Mouse (Mus musculus) CD4-positive, CD25-positive, alpha-beta regulatory T cell, adult 4 months (primary cell): ENCODE measurements at regions not wholly inside any gene's neighbourhood (a gene's known extent, or its start where the extent isn't known, plus 50 kb on each side); places are given as distances from the start of the nearest gene placed in this dataset.

Source experiments
- ATAC-seq: one replicate; pipeline ENCODE4 v1.8.0; 2017

- ATAC-seq = no peak
Observed at GRCm38 (mm10) chr3:149311576-149311975, 321.2 kb upstream of the Adgrl2 start.

- ATAC-seq = no peak
Observed at GRCm38 (mm10) chr3:149306709-149307108, 316.4 kb upstream of the Adgrl2 start.

- no peak for ATAC-seq
Observed at GRCm38 (mm10) chr3:149306291-149306690, 315.9 kb upstream of the Adgrl2 start.

- peak; percentile 79 for ATAC-seq
Observed at GRCm38 (mm10) chr3:149305440-149305839, 315.1 kb upstream of the Adgrl2 start.

GRCm38 (mm10) chr3:149305011-149305413 is 314.7 kb upstream of the Adgrl2 start:
- ATAC-seq = no peak

GRCm38 (mm10) chr3:149303418-149303817 is 313.1 kb upstream of the Adgrl2 start:
- no peak for ATAC-seq

- ATAC-seq = no peak
Observed at GRCm38 (mm10) chr3:149300002-149300401, 309.6 kb upstream of the Adgrl2 start.

- no peak for ATAC-seq
Observed at GRCm38 (mm10) chr3:149296419-149296962, 306.1 kb upstream of the Adgrl2 start.

GRCm38 (mm10) chr3:149295942-149296341 is 305.6 kb upstream of the Adgrl2 start:
- ATAC-seq = no peak

GRCm38 (mm10) chr3:149295257-149295831 is 305.0 kb upstream of the Adgrl2 start:
- no peak for ATAC-seq

GRCm38 (mm10) chr3:149294445-149294844 is 304.1 kb upstream of the Adgrl2 start:
- no peak for ATAC-seq

GRCm38 (mm10) chr3:149292459-149292858 is 302.1 kb upstream of the Adgrl2 start:
- no peak for ATAC-seq

GRCm38 (mm10) chr3:149291473-149291872 is 301.1 kb upstream of the Adgrl2 start:
- peak; percentile 41 for ATAC-seq

- no peak for ATAC-seq
Observed at GRCm38 (mm10) chr3:149290228-149290627, 299.9 kb upstream of the Adgrl2 start.

GRCm38 (mm10) chr3:149287080-149287479 is 296.7 kb upstream of the Adgrl2 start:
- ATAC-seq = no peak

GRCm38 (mm10) chr3:149284976-149285375 is 294.6 kb upstream of the Adgrl2 start:
- ATAC-seq = no peak

GRCm38 (mm10) chr3:149280807-149281789 is 290.7 kb upstream of the Adgrl2 start:
- ATAC-seq = no peak

- no peak for ATAC-seq
Observed at GRCm38 (mm10) chr3:149279338-149279737, 289.0 kb upstream of the Adgrl2 start.

- ATAC-seq = no peak
Observed at GRCm38 (mm10) chr3:149277812-149278211, 287.5 kb upstream of the Adgrl2 start.

GRCm38 (mm10) chr3:149275478-149276132 is 285.2 kb upstream of the Adgrl2 start:
- no peak for ATAC-seq

GRCm38 (mm10) chr3:149274987-149275386 is 284.6 kb upstream of the Adgrl2 start:
- no peak for ATAC-seq

GRCm38 (mm10) chr3:149273993-149274692 is 283.8 kb upstream of the Adgrl2 start:
- ATAC-seq = no peak
